Mouse (Mus musculus): ENCODE data around the gene Bmx.

Gene Bmx

DNA sequence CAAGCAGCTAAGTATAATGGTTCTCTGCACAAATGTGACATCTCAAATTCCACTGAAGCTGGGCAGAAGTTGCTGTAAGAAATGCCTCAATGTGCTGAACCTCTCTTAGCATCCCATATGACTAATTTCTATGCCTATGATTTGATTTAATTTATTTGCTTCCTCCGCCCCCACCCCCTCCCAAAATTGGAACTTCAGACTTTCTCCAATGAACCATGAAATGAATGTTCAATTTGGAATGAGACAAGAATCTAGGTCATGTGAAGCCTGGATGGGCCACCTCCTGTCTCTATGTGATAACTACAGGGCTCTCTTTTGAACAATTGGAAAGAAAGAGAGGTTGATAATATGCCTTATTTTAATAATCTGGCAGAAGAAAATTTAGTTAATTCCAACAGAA lies 82.7 kb downstream of the Bmx start:
- no peak for DNase-seq (ENCODE audit: low spot score)

DNA sequence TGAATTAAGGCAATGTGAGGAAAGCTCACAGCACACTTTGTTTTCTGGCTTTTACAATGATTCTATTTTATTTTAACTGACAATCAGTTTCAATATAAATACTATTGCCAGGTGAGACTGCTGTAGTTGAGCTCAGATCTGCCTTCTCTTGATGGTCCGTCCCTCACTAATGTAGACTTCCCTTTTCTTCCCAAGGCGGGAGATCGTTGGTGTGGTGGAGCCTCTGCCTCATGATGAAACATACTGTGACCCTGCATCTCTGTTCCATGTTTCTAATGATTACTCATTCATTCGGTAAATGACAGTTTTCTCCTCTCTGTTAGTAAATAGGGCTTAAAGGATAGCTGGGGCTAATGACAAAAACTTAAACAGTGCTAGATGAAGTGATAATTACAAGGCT lies 84.1 kb downstream of the Bmx start:
- no peak for DNase-seq (ENCODE audit: low spot score)

DNA sequence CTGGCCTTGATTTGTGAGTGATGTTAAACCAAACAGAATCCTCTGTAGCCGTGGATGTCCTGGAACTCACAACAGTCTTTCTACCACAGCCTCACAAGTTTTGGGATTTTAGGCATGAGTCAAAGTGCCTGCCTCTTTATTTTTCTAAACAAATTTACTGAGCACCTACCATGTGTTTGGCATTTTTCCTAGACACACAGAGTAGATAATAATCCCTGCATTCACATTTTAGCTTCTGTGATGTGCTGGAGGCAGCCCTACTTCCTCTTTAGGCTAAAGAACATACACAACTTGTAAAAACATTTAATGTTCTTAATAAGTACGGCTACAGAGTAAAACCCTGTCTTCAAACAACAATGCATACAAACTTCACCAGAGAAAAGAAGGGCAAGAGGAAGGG lies 87.0 kb downstream of the Bmx start:
- DNase-seq (ENCODE audit: low spot score): no peak

DNA sequence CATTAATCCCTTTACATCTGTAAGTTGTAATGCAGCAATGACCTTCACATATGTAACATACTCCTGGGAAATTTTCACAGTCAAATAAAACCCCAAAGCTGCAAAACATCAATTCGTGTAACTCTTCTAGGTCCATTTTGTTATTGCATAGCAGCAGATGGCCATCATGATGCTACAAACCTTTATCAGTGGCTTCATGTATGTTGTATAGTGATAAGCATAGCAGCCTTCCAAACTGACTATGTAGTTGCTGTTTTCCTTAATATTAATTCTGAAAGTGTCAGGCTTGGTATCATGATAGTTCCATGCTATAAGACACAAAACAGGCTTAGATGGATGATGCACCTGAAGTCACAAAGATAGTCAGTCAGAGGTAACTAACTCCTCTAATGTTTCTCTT lies 93.3 kb downstream of the Bmx start:
- DNase-seq (ENCODE audit: low spot score): no peak

DNA sequence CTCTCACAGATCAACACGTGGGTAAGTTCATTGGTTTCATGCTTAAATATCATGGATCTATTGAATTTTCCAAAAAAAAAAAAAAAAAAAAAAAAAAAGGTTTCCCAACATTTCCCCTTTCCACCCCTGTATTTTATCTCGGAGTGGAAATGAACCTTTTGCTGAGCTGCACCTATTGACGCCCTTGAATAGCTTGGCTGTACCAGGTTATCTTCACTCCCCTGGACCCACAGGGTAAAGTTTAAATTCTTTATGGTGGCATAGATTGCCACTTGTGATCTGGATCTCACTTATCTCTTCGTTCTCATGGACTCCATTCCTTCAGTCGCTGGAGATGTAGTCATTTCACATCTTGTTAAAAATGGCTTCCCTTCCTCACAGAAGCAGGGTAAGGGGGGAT lies 103.4 kb downstream of the Bmx start:
- DNase-seq (ENCODE audit: low spot score): no peak

DNA sequence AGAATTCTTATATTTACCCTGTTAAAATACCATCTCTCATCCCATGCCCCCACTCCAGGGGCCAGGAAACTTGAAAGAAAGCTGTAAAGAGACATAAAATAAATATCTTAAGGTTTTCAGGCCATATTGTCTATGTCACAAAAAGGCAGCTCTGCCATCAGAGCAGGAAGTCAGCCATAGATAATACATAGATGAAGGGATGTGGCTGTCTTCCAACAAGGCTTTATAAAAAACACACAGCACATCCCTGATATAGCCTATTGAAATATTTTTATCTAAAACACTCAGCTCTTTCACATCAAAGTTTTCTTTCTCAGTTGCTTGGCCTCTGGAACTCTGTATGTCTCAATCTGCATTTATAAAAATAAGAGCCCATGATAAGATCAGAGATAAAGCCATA lies 104.4 kb downstream of the Bmx start:
- no peak for DNase-seq (ENCODE audit: low spot score)

DNA sequence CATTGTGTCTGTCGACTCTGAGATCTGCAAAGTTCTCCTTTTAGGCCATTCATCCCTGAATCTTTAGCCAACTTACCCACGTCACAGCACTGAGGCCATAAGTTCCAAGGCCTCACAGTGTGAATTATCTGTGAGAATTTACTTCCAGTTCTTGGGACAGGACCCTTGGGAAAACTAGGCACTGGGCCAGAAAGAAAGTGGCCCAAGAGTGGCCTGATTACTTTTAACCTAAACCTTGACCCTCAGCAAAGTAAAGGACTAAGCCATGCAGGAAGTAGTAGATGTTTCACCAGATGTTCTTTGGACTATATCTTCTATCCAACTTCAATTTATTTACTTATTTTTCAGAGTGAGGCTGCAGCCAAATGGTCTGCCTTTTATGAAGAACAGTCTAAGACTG lies 105.3 kb downstream of the Bmx start:
- DNase-seq (ENCODE audit: low spot score): no peak

DNA sequence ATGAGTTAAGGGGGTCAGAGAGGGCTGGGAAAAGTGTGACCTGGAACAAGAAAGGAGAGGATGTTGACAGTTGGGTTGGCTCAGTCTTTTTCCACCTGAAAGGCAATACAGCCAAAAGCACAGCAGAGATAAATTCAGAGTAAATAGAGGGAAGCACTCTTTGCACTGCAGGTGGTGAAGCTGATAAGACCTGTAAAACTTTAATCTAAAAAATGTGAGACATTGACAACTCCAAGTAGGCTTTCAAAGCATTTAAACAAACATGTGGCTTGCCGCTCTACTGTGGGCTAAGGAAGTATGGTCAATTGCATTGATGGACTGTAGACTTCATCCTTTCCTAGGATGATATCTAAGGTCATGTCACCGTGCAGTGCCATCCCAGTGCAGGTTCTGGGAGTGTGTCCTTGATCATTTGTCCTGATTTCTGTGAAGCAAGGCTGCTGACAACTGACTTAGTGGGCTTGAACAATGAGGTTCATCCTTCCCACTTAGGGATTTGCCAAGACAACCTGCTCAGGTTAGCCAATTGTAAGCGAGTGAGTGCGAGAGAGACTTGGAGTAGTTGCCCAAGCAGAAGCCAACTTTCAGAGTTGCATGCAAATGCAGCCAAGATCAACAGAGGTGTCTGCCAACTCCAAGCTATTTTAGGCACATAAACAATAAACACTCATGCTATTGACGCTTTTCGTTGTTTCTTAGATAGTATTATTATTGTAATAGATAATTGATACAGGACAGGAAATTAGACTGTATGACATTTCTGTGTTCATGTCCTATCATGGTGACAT lies 112.3 kb downstream of the Bmx start:
- no peak for DNase-seq (ENCODE audit: low spot score)

Measured in yolk sac, embryonic 10.5 days (tissue).